Mouse (Mus musculus): Measurements from ENCODE around the gene Ldlrap1.

DNA sequence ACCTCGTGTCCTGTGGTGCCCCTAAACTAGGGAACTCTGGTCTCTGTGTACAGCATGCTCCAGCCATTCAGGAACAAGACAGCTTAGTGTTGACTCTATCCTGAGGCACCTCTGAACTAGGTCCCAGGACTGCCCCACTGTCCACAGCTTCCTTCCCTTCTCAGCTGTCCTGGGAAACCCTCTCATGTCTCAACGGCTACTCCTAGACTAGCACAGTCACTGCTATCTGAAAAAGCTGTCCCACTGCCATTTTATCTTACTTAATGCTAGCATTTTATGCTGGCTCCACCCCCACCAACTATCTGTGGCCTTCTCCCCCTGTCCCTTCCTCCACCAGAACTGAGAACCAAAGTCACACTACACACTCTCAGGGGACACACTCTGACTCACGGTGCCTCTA, 3.5 kb downstream of the Ldlrap1 start:
- TF ChIP-seq CTCF (IDR thresholded peaks at IDR 0.05; ENCODE audit: low read depth) (no peak), EP300 (IDR thresholded peaks at IDR 0.05; ENCODE audit: low read depth) (no peak)

All from heart, postnatal 0 days (tissue).